Mouse (Mus musculus): Measurements from ENCODE around the gene Zwilch.

- no peak for TF ChIP-seq GATA1 (IDR thresholded peaks at IDR 0.05; ENCODE audit: borderline replicate concordance, low read length)
- no peak for TF ChIP-seq FLI1 (IDR thresholded peaks at IDR 0.05; ENCODE audit: low read length)
Observed at GRCm38 (mm10) chr9:64198068-64198762, 25.3 kb upstream of the Zwilch start.
